Mouse (Mus musculus): ENCODE measurements around the gene Kcnj4. TPM values are rescaled to one million over a fixed set of nuclear protein-coding genes. Genes with fewer than 3 reads are reported as not detected.

The Kcnj4 gene
- polyA plus RNA-seq, 1 experiment from 2014 or later, result not detected

DNA sequence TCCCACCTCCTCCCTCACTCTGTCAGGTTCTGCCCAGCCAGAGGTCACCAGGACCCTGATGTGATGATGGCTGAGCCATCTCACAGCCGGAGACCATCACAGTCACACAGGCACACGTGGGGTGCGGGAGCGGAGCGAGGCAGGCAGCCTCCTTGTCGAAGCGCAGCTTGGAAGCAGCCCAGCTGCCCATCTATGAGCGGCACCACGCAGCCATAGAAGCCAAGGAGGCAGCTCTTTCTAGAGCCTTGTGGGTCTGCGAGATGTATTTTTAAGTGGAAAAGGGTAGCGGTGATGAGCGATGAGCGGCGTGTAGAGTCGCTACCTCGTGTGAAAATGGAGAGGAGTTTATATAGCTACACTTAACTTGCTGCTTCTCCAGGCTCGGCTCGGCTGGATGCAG is 11.5 kb downstream of the Kcnj4 start:
- H3K27ac ChIP-seq (ENCODE audit: low read depth), result no peak overlapping the region
- no peak for ATAC-seq
- no peaks in the 10 kb centered on the region for H3K4me1 ChIP-seq (ENCODE audit: insufficient read depth)
- no peaks in the 10 kb centered on the region for H3K9me3 ChIP-seq (ENCODE audit: low read length)
- TF ChIP-seq CTCF (IDR thresholded peaks at IDR 0.05; ENCODE audit: low read depth) (no peak), EP300 (IDR thresholded peaks at IDR 0.05; ENCODE audit: low read depth) (no peak)
- H3K27me3 ChIP-seq (ENCODE audit: insufficient read depth, low read length), result peaks cover 12% of the 10 kb centered on the region; the same call in 1 of the 2 replicates
- H3K4me3 ChIP-seq (ENCODE audit: low read depth, low read length), result no peak overlapping the region
- 50% methylated on average over 18 of the region's 18 CpGs for WGBS (ENCODE audit: insufficient replicate concordance)
- no peak overlapping the region for H3K9ac ChIP-seq (replicated peaks)
- no peak for DNase-seq
- H3K36me3 ChIP-seq (replicated peaks; ENCODE audit: insufficient read depth, low read length), result no peaks in the 10 kb centered on the region
- H3K4me2 ChIP-seq (ENCODE audit: low read depth, low read length), result no peak overlapping the region

DNA sequence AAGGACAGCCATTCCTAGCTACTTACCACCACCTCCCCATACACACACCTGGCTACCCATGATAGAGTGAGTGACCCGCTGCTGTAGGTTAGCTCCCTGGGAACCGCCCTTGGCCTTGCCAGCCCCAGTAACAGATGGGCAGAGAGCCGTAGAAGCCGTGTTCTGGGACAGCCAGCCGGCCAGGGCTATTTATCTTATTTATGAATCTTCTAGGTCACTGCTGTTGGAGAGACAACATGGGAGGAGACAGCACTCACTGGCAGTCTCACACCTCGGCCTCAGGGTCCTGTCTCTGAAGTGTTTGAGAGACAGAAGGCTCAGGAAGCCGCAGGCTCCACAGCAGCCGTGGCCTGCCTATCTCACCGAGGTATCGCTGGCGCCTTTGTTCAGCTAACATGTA is 15.6 kb downstream of the Kcnj4 start:
- no peak overlapping the region for H3K4me2 ChIP-seq (ENCODE audit: low read depth, low read length)
- 72% methylated on average over 11 of the region's 11 CpGs for WGBS (ENCODE audit: insufficient replicate concordance)
- no peaks in the 10 kb centered on the region for H3K36me3 ChIP-seq (replicated peaks; ENCODE audit: insufficient read depth, low read length)
- peaks cover 12% of the 10 kb centered on the region; the same call in 1 of the 2 replicates for H3K27me3 ChIP-seq (ENCODE audit: insufficient read depth, low read length)
- H3K4me3 ChIP-seq (ENCODE audit: low read depth, low read length), result no peak overlapping the region
- H3K4me1 ChIP-seq (ENCODE audit: insufficient read depth), result no peaks in the 10 kb centered on the region
- no peaks in the 10 kb centered on the region for H3K9me3 ChIP-seq (ENCODE audit: low read length)
- no peak for TF ChIP-seq EP300 (IDR thresholded peaks at IDR 0.05; ENCODE audit: low read depth)
- TF ChIP-seq CTCF (IDR thresholded peaks at IDR 0.05; ENCODE audit: low read depth), result no peak
- no peak overlapping the region for H3K27ac ChIP-seq (ENCODE audit: low read depth)
- no peak overlapping the region for H3K9ac ChIP-seq (replicated peaks)
- no peak for ATAC-seq
- DNase-seq, result no peak

DNA sequence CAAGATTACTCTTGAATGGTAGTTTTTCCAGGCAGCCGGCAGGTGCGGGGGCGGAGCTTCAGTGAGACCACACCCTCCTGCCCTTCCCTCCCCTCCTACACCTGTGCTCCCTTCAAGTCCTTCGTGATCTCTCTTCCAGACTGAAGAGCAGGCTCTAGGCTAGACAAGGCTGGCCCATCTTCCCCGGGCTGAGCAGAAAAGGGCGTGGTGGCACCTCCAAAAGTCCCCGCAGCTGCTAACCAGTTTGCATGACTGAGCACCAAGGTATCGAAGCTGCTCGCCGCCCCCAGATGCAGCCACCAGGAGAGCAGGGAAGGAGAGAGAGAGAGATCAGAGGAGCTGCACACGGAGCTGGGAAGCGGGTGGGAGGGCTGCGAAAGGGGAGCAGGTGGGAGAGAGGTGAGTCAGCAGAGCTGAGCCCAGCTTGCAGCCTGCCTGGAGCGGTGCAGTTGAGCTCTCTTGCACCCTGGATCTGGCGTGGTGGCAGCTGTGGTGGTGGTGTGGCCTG is 23.8 kb downstream of the Kcnj4 start:
- DNase-seq (no peak), ATAC-seq (no peak)
- TF ChIP-seq CTCF (IDR thresholded peaks at IDR 0.05; ENCODE audit: low read depth) (no peak), EP300 (IDR thresholded peaks at IDR 0.05; ENCODE audit: low read depth) (no peak)
- Histone ChIP-seq H3K9ac (replicated peaks) (no peak overlapping the region), H3K27ac (ENCODE audit: low read depth) (no peak overlapping the region), H3K4me2 (ENCODE audit: low read depth, low read length) (no peak overlapping the region), H3K36me3 (replicated peaks; ENCODE audit: insufficient read depth, low read length) (no peaks in the 10 kb centered on the region), H3K27me3 (ENCODE audit: insufficient read depth, low read length) (peaks cover 22% of the 10 kb centered on the region), H3K4me3 (ENCODE audit: low read depth, low read length) (no peak overlapping the region), H3K4me1 (ENCODE audit: insufficient read depth) (no peaks in the 10 kb centered on the region), H3K9me3 (ENCODE audit: low read length) (no peaks in the 10 kb centered on the region)
- 17% methylated on average over 15 of the region's 15 CpGs for WGBS (ENCODE audit: insufficient replicate concordance)

DNA sequence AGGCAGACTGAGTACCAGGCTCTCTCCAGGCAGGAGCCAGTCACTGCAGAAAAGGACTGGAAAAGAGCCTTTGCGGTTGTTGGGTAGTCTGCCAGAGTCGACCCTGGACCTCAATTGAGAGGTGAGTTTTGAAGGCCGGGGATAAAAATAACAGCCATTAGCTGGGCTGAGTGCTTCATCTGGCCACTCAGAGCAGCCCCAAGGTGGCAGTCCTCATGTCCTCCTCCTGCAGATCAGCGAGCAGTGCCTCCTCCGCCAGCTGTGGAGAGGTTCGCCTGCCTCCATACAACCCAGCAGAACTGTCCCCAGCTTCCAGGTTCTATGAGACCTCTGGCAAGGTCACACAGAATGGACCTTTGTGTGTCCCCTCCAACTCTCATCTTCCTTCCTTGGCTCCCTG is 27.8 kb downstream of the Kcnj4 start:
- Histone ChIP-seq H3K4me2 (ENCODE audit: low read depth, low read length) (no peak overlapping the region), H3K4me1 (ENCODE audit: insufficient read depth) (no peaks in the 10 kb centered on the region), H3K27ac (ENCODE audit: low read depth) (no peak overlapping the region), H3K27me3 (ENCODE audit: insufficient read depth, low read length) (peaks cover 21% of the 10 kb centered on the region), H3K36me3 (replicated peaks; ENCODE audit: insufficient read depth, low read length) (no peaks in the 10 kb centered on the region), H3K4me3 (ENCODE audit: low read depth, low read length) (no peak overlapping the region), H3K9ac (replicated peaks) (no peak overlapping the region), H3K9me3 (ENCODE audit: low read length) (no peaks in the 10 kb centered on the region)
- DNase-seq, result no peak
- TF ChIP-seq CTCF (IDR thresholded peaks at IDR 0.05; ENCODE audit: low read depth) (no peak), EP300 (IDR thresholded peaks at IDR 0.05; ENCODE audit: low read depth) (no peak)
- no peak for ATAC-seq
- 43% methylated on average over 6 of the region's 6 CpGs for WGBS (ENCODE audit: insufficient replicate concordance)

DNA sequence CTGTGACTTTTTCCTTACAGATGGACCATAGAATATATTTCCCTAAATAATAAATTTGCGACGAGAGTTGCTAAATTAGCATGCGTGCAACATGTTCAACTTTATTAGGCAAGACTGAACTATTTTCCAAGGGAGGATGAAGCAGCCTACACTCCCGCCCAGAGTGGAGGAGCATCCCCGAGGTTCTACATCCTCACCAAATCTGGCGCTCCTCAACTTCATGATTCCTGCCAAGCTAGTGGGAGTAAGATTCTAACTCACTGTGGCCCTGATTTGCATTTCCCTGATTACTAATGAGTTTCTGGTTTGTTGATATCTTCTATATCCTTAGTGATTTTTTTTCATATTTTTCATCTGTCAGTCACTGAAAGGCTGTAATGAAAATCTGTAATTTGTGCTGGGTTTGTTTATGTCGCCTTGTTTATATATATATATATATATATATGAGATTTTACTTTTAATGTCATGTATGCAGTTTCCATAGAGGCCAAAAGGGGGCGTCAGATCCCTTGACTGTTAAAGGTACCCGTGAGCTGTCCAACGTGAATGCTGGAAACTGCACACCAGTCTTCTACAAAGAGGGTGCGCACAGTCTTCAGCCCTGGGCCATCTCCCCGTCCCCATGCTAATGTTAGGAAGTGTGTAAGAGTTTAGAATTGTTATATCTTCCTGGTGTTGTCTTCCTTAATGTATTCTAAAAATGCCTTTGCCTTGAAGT is 31.2 kb downstream of the Kcnj4 start:
- TF ChIP-seq EP300 (IDR thresholded peaks at IDR 0.05; ENCODE audit: low read depth) (no peak), CTCF (IDR thresholded peaks at IDR 0.05; ENCODE audit: low read depth) (no peak)
- Histone ChIP-seq H3K36me3 (replicated peaks; ENCODE audit: insufficient read depth, low read length) (no peaks in the 10 kb centered on the region), H3K27me3 (ENCODE audit: insufficient read depth, low read length) (peaks cover 6% of the 10 kb centered on the region; the same call in 1 of the 2 replicates), H3K4me3 (ENCODE audit: low read depth, low read length) (no peak overlapping the region), H3K4me2 (ENCODE audit: low read depth, low read length) (no peak overlapping the region), H3K27ac (ENCODE audit: low read depth) (no peak overlapping the region), H3K9ac (replicated peaks) (no peak overlapping the region), H3K9me3 (ENCODE audit: low read length) (no peaks in the 10 kb centered on the region), H3K4me1 (ENCODE audit: insufficient read depth) (no peaks in the 10 kb centered on the region)
- WGBS (ENCODE audit: insufficient replicate concordance), result 50% methylated on average over 12 of the region's 12 CpGs
- DNase-seq (no peak), ATAC-seq (no peak)

DNA sequence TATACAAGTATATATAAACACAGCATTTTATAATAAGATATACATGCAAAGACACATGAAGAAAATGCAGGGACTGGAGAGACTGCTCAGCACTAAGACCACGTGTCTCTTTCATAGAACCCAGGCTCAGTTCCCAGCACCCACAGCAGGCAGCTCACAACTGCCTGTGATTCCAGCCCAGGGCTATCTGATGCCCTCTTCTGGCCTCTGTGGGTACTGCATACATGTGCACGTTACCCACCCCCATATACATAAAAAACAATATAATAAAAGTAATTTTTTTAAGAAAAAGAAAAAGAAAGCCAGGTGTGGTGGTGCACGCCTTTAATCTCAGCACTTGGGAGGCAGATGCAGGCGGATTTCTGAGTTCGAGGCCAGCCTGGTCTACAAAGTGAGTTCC is 32.0 kb downstream of the Kcnj4 start:
- Histone ChIP-seq H3K27ac (ENCODE audit: low read depth) (no peak overlapping the region), H3K4me1 (ENCODE audit: insufficient read depth) (no peaks in the 10 kb centered on the region), H3K27me3 (ENCODE audit: insufficient read depth, low read length) (no peaks in the 10 kb centered on the region), H3K9ac (replicated peaks) (no peak overlapping the region), H3K36me3 (replicated peaks; ENCODE audit: insufficient read depth, low read length) (no peaks in the 10 kb centered on the region), H3K4me3 (ENCODE audit: low read depth, low read length) (no peak overlapping the region), H3K9me3 (ENCODE audit: low read length) (no peaks in the 10 kb centered on the region), H3K4me2 (ENCODE audit: low read depth, low read length) (no peak overlapping the region)
- DNase-seq (no peak), ATAC-seq (no peak)
- TF ChIP-seq CTCF (IDR thresholded peaks at IDR 0.05; ENCODE audit: low read depth) (peak; percentile 36), EP300 (IDR thresholded peaks at IDR 0.05; ENCODE audit: low read depth) (no peak)
- WGBS (ENCODE audit: insufficient replicate concordance), result 79% methylated on average over 5 of the region's 5 CpGs
